Mouse (Mus musculus): ENCODE measurements around the gene Rasl10b. TPM values are rescaled to one million over a fixed set of nuclear protein-coding genes. Genes with fewer than 3 reads are reported as not detected.

Rasl10b gene
- polyA plus RNA-seq, 1 experiment, result 0.17 TPM

GRCm38 (mm10) chr11:83443824-83444223, 34.9 kb downstream of the Rasl10b start:
- H3K27me3 ChIP-seq (replicated peaks), result peaks cover 78% of the 10 kb centered on the region

GRCm38 (mm10) chr11:83445001-83445400, 36.1 kb downstream of the Rasl10b start:
- Histone ChIP-seq H3K27me3 (replicated peaks) (peaks cover 86% of the 10 kb centered on the region), H3K4me1 (peaks cover 78% of the 10 kb centered on the region), H3K4me3 (replicated peaks) (peak overlapping the region; percentile 62), H3K36me3 (replicated peaks; ENCODE audit: low read length) (no peaks in the 10 kb centered on the region), H3K9me3 (no peaks in the 10 kb centered on the region)
- no peak for TF ChIP-seq GATA1 (IDR thresholded peaks at IDR 0.05; ENCODE audit: borderline replicate concordance, low read length)
- no peak for TF ChIP-seq FLI1 (IDR thresholded peaks at IDR 0.05; ENCODE audit: low read length)

More at GRCm38 (mm10) chr11:83443824-83444223, 34.9 kb downstream of the Rasl10b start:
- no peaks in the 10 kb centered on the region for H3K9me3 ChIP-seq
- H3K4me3 ChIP-seq (replicated peaks), result peak overlapping the region; percentile 10
- TF ChIP-seq GATA1 (IDR thresholded peaks at IDR 0.05; ENCODE audit: borderline replicate concordance, low read length) (no peak), FLI1 (IDR thresholded peaks at IDR 0.05; ENCODE audit: low read length) (no peak)
- no peaks in the 10 kb centered on the region for H3K36me3 ChIP-seq (replicated peaks; ENCODE audit: low read length)
- H3K4me1 ChIP-seq, result peaks cover 73% of the 10 kb centered on the region

- TF ChIP-seq FLI1 (IDR thresholded peaks at IDR 0.05; ENCODE audit: low read length), result no peak
- no peak for TF ChIP-seq GATA1 (IDR thresholded peaks at IDR 0.05; ENCODE audit: borderline replicate concordance, low read length)
- peaks cover 88% of the 10 kb centered on the region for H3K27me3 ChIP-seq (replicated peaks)
- H3K36me3 ChIP-seq (replicated peaks; ENCODE audit: low read length), result no peaks in the 10 kb centered on the region
- no peak overlapping the region for H3K4me3 ChIP-seq (replicated peaks)
- H3K9me3 ChIP-seq, result no peaks in the 10 kb centered on the region
- peaks cover 63% of the 10 kb centered on the region for H3K4me1 ChIP-seq
These were observed 38.7 kb downstream of the Rasl10b start for GRCm38 (mm10) chr11:83447612-83448011.

GRCm38 (mm10) chr11:83448021-83448926, 39.3 kb downstream of the Rasl10b start:
- TF ChIP-seq FLI1 (IDR thresholded peaks at IDR 0.05; ENCODE audit: low read length) (no peak), GATA1 (IDR thresholded peaks at IDR 0.05; ENCODE audit: borderline replicate concordance, low read length) (no peak)
- H3K27me3 ChIP-seq (replicated peaks), result peaks cover 86% of the 10 kb centered on the region

GRCm38 (mm10) chr11:83448927-83449236, 39.9 kb downstream of the Rasl10b start:
- Histone ChIP-seq H3K9me3 (no peaks in the 10 kb centered on the region), H3K36me3 (replicated peaks; ENCODE audit: low read length) (no peaks in the 10 kb centered on the region), H3K27me3 (replicated peaks) (peaks cover 81% of the 10 kb centered on the region), H3K4me3 (replicated peaks) (no peak overlapping the region), H3K4me1 (peaks cover 51% of the 10 kb centered on the region)
- TF ChIP-seq FLI1 (IDR thresholded peaks at IDR 0.05; ENCODE audit: low read length) (no peak), GATA1 (IDR thresholded peaks at IDR 0.05; ENCODE audit: borderline replicate concordance, low read length) (no peak)

More at GRCm38 (mm10) chr11:83448021-83448926, 39.3 kb downstream of the Rasl10b start:
- H3K36me3 ChIP-seq (replicated peaks; ENCODE audit: low read length), result no peaks in the 10 kb centered on the region
- H3K4me3 ChIP-seq (replicated peaks), result no peak overlapping the region
- H3K9me3 ChIP-seq, result no peaks in the 10 kb centered on the region
- peaks cover 56% of the 10 kb centered on the region for H3K4me1 ChIP-seq

GRCm38 (mm10) chr11:83449298-83449697, 40.4 kb downstream of the Rasl10b start:
- peaks cover 77% of the 10 kb centered on the region for H3K27me3 ChIP-seq (replicated peaks)
- H3K36me3 ChIP-seq (replicated peaks; ENCODE audit: low read length), result no peaks in the 10 kb centered on the region
- no peaks in the 10 kb centered on the region for H3K9me3 ChIP-seq
- no peak overlapping the region for H3K4me3 ChIP-seq (replicated peaks)
- H3K4me1 ChIP-seq, result peaks cover 51% of the 10 kb centered on the region
- TF ChIP-seq GATA1 (IDR thresholded peaks at IDR 0.05; ENCODE audit: borderline replicate concordance, low read length), result no peak

GRCm38 (mm10) chr11:83450550-83450949, 41.6 kb downstream of the Rasl10b start:
- no peak overlapping the region for H3K4me3 ChIP-seq (replicated peaks)
- H3K4me1 ChIP-seq, result peaks cover 56% of the 10 kb centered on the region
- no peaks in the 10 kb centered on the region for H3K9me3 ChIP-seq
- peaks cover 67% of the 10 kb centered on the region for H3K27me3 ChIP-seq (replicated peaks)
- no peaks in the 10 kb centered on the region for H3K36me3 ChIP-seq (replicated peaks; ENCODE audit: low read length)
- TF ChIP-seq GATA1 (IDR thresholded peaks at IDR 0.05; ENCODE audit: borderline replicate concordance, low read length), result no peak
- no peak for TF ChIP-seq FLI1 (IDR thresholded peaks at IDR 0.05; ENCODE audit: low read length)

GRCm38 (mm10) chr11:83451281-83451680, 42.3 kb downstream of the Rasl10b start:
- TF ChIP-seq FLI1 (IDR thresholded peaks at IDR 0.05; ENCODE audit: low read length) (no peak), GATA1 (IDR thresholded peaks at IDR 0.05; ENCODE audit: borderline replicate concordance, low read length) (no peak)
- Histone ChIP-seq H3K36me3 (replicated peaks; ENCODE audit: low read length) (no peaks in the 10 kb centered on the region), H3K4me3 (replicated peaks) (no peak overlapping the region), H3K9me3 (no peaks in the 10 kb centered on the region), H3K27me3 (replicated peaks) (peaks cover 69% of the 10 kb centered on the region), H3K4me1 (peaks cover 63% of the 10 kb centered on the region)

GRCm38 (mm10) chr11:83454548-83454947, 45.6 kb downstream of the Rasl10b start:
- Histone ChIP-seq H3K27me3 (replicated peaks) (peaks cover 64% of the 10 kb centered on the region), H3K9me3 (no peaks in the 10 kb centered on the region), H3K4me1 (peaks cover 39% of the 10 kb centered on the region), H3K36me3 (replicated peaks; ENCODE audit: low read length) (no peaks in the 10 kb centered on the region), H3K4me3 (replicated peaks) (peak overlapping the region; percentile 20)
- TF ChIP-seq GATA1 (IDR thresholded peaks at IDR 0.05; ENCODE audit: borderline replicate concordance, low read length) (no peak), FLI1 (IDR thresholded peaks at IDR 0.05; ENCODE audit: low read length) (no peak)

- TF ChIP-seq GATA1 (IDR thresholded peaks at IDR 0.05; ENCODE audit: borderline replicate concordance, low read length) (no peak), FLI1 (IDR thresholded peaks at IDR 0.05; ENCODE audit: low read length) (no peak)
- H3K4me1 ChIP-seq, result peaks cover 30% of the 10 kb centered on the region
- no peak overlapping the region for H3K4me3 ChIP-seq (replicated peaks)
- H3K36me3 ChIP-seq (replicated peaks; ENCODE audit: low read length), result no peaks in the 10 kb centered on the region
- peaks cover 63% of the 10 kb centered on the region for H3K27me3 ChIP-seq (replicated peaks)
- no peaks in the 10 kb centered on the region for H3K9me3 ChIP-seq
These were observed 46.7 kb downstream of the Rasl10b start for GRCm38 (mm10) chr11:83455608-83456007.
